Mouse (Mus musculus) retina, postnatal 1 day (tissue): ENCODE measurements around the gene Gale.
A peak's percentile ranks its signal among the peaks of the same experiment; 100 is the strongest.
"Not testable (repeated sequence)": the region's sequence is repeated elsewhere in the genome, so short reads cannot be mapped to it uniquely, and the experiment has no call there.

ENCODE experiments used
- DNase-seq: peaks from one replicate; pipeline ENCODE4 v3.0.0-alpha.2; 2012

The Gale gene

DNA sequence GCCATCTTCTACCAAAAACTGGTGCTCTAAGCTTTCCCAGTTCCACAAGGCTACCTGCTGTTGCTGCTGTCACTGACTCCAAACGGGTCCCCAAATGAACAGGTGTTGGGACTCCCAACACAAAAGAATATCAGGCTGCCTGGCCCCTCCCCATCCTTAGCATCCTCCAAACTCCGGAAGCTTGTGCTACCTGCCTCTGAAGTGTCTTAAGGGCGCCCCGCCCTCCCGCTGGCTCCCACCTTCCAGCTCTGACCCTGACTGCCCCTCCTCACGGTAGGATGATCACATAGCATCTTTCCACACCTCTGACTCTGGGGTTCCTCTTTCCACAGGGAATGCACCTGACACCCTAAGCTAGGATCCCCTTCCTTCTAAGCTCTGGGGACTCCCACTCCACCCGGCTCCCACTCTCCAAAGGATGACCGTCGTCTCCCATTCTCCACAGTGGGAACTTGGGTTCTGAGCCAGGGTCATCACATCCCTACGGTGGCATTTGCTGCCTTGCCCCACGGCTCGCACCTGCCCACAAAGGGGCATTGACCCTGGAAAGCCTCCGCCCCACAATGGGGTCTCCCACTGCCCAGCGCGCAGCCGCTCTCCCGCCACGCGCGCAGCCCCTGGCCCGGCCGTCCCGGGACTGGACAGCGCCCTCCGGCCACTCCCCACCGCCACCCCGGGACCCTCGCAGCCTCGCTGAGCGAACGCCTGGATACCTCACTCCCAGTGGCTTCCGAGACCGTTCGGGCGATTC is 8.5 kb downstream of the Gale start:
- no peak for DNase-seq

- DNase-seq: peak; percentile 89
These were observed 9.0 kb downstream of the Gale start, which contains the start of gene Lypla2 for GRCm38 (mm10) chr4:135972556-135972906. Lypla2 (minus strand) TSS chr4:135972626.

GRCm38 (mm10) chr4:135972911-135973811 is 9.6 kb downstream of the Gale start:
- DNase-seq: no peak

DNA sequence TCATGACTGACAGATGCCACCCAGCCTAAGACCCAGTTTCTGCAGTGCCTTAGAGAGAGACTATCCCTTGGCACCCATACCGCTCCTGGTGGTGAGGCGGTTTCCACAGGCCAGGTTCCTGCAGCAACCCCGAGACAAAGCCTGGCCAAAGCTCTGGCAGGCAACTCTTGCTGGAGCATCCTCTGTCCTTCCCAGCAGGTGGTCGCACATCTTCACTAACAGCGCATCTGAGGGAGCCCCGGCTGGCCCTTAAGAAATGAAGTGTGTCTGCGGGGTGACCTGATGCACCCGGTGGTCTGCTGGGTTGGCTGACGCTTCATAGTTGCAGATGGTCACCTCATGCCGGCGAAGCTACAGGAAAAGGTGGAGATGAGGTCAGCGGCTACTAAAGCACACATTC is 12.6 kb downstream of the Gale start:
- no peak for DNase-seq

DNA sequence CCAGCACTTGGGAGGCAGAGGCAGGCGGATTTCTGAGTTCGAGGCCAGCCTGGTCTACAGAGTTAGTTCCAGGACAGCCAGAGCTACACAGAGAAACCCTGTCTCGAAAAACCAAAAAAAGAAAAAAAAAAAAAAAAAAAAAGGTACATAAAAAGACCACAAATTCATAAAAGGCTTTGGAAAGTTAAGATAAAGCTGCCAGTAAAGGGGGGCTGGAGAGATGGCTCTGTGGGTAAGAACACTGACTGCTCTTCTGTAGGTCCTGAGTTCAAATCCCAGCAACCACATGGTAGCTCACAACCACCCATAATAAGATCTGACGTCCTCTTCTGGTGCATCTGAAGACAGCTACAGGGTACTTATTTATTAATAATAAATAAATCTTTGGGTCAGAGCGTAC is 16.7 kb downstream of the Gale start:
- not testable (repeated sequence) for DNase-seq

DNA sequence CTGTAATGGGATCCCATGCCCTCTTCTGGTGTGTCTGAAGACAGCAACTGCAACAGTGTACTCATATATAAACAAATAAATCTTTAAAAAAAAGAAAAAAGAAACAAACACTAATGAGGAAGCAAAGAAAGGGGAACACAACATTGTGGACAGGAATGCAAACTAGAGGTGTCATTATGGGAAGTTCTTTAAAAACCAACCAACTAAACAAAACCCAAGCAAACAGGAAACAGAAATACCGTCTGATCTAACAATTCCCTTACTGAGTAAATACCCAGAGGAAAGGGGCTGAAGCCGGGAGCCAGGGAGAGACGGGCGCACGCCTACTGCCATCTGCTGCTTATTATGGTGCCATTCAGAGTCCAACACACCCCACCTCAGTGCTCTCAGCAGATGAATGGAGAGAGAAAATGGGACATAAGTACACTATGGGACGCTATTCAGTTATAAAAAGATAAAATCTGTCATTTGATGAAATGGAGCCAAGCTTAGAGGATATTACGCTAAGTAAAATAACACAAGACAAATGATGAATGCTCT is 18.1 kb downstream of the Gale start:
- no peak for DNase-seq

GRCm38 (mm10) chr4:135984556-135984955 is 21.0 kb downstream of the Gale start:
- DNase-seq: no peak

- DNase-seq: no peak
These were observed 21.7 kb downstream of the Gale start for GRCm38 (mm10) chr4:135985193-135985592.

DNA sequence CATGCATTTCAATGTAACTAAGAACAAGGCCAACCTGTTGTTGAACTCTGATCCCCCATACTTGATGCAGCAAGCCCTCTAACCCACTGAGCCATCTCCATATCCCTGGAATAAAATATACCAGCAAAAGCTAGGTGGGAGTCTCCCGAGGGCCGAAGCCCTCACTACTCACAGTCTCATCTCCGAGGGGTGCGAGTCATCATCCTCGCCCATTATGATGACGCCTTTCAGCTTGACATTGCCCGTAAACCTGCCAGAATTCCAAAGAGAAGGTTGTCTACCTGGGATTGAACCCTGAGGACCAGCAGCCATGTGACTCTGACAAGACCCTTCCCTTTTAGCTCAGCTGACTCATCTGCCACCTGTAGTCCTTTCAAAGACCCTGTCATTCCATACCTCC is 22.2 kb downstream of the Gale start:
- DNase-seq: no peak

DNA sequence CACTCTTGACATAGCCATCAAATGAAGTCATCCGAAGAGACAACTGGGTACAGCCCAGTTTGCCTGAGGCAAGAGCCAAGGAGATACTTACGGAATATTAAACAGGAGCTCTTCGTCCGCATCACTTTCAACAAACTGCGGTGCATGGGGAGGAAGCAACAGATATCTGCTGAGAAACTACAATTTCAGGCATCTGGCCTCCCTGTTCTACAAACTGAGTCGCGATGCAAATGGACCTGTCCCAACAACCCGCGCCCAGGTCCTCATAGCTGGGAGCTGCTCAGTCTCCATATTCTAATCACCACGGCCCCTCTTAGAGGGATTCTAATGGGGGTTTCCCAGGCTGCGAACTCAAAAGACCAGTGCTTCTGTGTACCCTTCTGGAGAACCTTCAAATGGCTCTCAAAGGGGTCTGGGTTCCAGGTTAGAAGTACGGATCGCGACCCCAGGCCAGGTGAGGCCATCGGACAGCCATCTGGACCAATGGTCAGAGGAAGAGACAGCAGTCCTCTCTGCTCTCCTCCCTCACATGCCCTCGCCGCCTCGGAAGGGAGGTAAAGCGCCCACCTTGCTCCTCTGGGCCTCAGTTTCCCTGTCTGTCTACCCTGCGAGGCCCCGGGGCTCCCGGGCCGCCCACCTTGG is 22.9 kb downstream of the Gale start:
- DNase-seq: peak; percentile 12

GRCm38 (mm10) chr4:135986943-135987710 is 23.6 kb downstream of the Gale start, which contains the start of gene Pithd1:
Pithd1 (minus strand) TSS chr4:135987264.
- peak; percentile 96 for DNase-seq

DNA sequence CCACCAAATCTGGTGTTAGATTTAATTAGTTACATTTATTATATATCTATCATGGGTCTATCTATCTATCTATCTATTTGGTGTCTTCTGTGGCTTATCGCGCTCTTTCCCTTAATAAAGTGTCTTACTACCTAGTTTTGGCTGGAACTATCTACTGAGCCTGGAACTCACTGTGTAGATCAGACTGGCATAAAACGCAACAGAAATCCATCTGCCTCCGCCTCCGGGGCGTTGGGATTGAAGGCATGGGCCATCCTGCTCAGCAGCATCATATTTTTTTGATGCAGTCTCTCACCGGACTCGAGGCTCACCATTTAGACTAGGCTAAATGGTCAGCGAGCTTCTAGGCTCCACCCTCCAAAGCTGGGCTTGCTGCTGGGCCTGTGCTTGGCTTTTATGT is 24.2 kb downstream of the Gale start:
- no peak for DNase-seq

DNA sequence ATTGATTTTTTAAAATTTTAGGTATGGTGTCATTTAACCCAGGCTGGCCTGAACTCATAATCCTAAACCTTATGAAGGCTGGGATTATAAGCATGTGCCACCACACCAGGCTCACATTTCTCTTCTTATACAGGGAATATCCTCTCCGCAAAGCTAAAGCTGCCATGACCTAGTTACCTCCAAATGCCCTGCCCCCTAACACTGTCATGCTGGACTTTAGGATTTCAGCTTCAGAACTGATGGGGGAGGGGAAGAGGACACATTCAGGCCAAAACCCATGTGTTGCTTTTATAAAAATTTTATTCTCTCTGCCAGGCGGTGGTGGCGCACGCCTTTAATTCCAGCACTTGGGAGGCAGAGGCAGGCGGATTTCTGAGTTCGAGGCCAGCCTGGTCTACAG is 30.4 kb downstream of the Gale start:
- peak; percentile 69 for DNase-seq

- DNase-seq: no peak
These were observed 31.6 kb downstream of the Gale start for GRCm38 (mm10) chr4:135995118-135995517.

- no peak for DNase-seq
These were observed 40.7 kb downstream of the Gale start for GRCm38 (mm10) chr4:136004107-136004675.

- no peak for DNase-seq
These were observed 41.4 kb downstream of the Gale start for GRCm38 (mm10) chr4:136004921-136005320.

DNA sequence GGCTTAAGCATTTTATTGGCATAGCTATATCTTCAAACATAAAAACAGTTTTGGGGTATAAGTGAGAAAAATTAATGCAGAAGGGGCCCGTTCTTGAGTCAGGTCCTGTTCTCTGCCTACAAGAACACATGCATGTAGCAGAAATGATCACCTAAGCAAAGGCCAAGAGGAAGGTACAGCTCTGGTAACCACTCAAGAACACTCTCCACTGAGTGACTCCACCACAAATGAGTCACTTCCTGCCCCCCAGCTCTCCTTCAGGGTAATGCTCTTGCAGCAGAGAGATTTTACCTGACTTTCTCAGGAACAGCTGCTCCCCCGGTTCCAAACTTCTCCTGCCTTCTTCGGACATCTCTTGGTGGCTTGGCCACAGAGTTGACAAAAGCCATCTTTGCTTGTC is 43.3 kb downstream of the Gale start:
- DNase-seq: no peak

- no peak for DNase-seq
These were observed 45.4 kb downstream of the Gale start for GRCm38 (mm10) chr4:136008782-136009447.

DNA sequence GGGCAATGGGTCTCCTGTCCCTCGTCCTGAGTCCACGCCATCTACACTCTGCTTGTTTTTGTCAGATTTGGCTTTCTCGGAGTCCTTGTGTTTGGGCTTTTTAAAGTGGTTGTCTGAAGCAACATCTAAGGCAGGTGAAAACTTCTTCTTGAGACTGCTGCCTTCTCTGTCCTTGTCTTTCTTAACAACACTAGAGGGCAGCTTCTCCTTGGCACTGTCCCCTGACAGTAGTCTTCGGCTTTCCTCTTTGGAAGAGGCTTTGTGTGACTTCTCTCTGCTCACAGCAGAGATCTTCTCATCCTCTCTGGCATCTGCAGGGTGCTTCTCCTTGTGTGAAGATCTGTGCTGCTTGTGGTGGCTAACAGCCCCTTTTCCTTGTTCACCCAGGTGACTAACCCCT is 47.1 kb downstream of the Gale start:
- no peak for DNase-seq

DNA sequence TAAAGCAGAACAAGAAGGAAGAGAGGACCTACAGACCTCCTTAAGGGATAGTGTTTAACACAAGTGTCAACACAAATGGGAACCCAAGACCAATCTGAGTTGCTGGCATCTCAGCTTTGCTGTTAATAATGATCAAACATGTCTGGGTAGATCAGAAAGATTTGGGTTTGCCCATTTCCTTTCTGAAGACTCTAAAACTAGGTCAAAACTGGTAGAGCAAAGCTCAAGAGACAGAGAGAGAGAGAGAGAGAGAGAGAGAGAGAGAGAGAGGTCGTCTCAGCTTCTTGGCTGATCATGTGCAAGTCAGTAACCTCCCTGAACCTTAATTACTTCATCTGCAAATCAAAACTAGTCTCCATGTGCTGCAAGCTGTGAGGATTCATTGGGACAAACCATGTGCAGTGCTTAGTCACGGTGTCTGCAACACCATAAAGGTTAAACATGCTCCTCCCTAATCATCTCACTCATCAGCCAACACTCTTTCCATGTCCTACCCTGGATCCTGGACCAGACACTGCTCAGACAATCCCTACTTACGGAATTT is 52.6 kb downstream of the Gale start:
- no peak for DNase-seq
